Mouse (Mus musculus): Measurements from ENCODE around the gene Gsdme.

GRCm38 (mm10) chr6:50223606-50224005, 40.1 kb downstream of the Gsdme start:
- no peak for TF ChIP-seq CTCF (conservative IDR thresholded peaks at IDR 0.05; ENCODE audit: low read length)
- TF ChIP-seq POU5F1 (IDR thresholded peaks at IDR 0.05; ENCODE audit: borderline replicate concordance, low read length), result no peak
- no peak for TF ChIP-seq NANOG (IDR thresholded peaks at IDR 0.05; ENCODE audit: borderline replicate concordance, low read length)

Data from E14TG2a.4 (cell line).